Mouse (Mus musculus): ENCODE results near the gene Cpa5. TPM values are rescaled to one million over a fixed set of nuclear protein-coding genes. Genes with fewer than 3 reads are reported as not detected.

Gene Cpa5
- polyA plus RNA-seq, 1 experiment from 2014 or later: not detected

DNA sequence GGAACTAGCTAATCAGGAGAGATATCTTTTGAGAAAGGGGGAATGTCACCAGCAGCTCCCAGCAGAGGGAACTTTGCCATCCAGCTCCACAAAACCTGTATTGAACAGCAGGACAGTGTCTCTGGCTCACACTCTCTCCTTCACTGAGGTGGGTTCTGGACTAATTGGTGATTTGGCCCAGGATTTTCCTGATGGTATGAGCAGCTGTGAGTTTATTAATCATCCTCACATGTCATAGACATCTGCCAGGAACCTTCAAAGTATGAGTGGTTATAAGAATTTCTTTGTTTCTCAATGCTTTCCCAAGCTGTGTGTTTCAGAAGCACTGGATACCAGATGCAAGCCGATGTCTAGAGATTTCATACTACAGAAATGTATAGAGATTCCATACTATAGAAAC, 35.9 kb upstream of the Cpa5 start:
- Histone ChIP-seq H3K27me3 (ENCODE audit: control insufficient read depth, insufficient read depth, low read depth, low read length) (no peaks in the 10 kb centered on the region), H3K4me1 (ENCODE audit: control insufficient read depth, low read depth, low read length) (no peaks in the 10 kb centered on the region), H3K9ac (ENCODE audit: low read depth, low read length) (no peak overlapping the region), H3K36me3 (ENCODE audit: control insufficient read depth, insufficient read depth) (no peaks in the 10 kb centered on the region), H3K4me3 (ENCODE audit: low read depth, low read length) (no peak overlapping the region), H3K9me3 (replicated peaks; ENCODE audit: control insufficient read depth, low read length) (no peaks in the 10 kb centered on the region), H3K4me2 (ENCODE audit: low read depth, low read length) (no peak overlapping the region), H3K27ac (ENCODE audit: low read length) (no peak overlapping the region)
- 64% methylated on average over 1 of the region's 1 CpGs for WGBS (ENCODE audit: insufficient replicate concordance)
- ATAC-seq (ENCODE audit: low read depth): no peak

- H3K36me3 ChIP-seq (ENCODE audit: control insufficient read depth, insufficient read depth): no peaks in the 10 kb centered on the region
- ATAC-seq (ENCODE audit: low read depth): no peak
- WGBS (ENCODE audit: insufficient replicate concordance): 67% methylated on average over 17 of the region's 17 CpGs
Measured at GRCm38 (mm10) chr6:30576477-30577203, 34.2 kb upstream of the Cpa5 start.

GRCm38 (mm10) chr6:30579961-30580840, 30.6 kb upstream of the Cpa5 start:
- Histone ChIP-seq H3K27me3 (ENCODE audit: control insufficient read depth, insufficient read depth, low read depth, low read length) (no peaks in the 10 kb centered on the region), H3K4me2 (ENCODE audit: low read depth, low read length) (no peak overlapping the region), H3K27ac (ENCODE audit: low read length) (no peak overlapping the region), H3K4me3 (ENCODE audit: low read depth, low read length) (no peak overlapping the region), H3K9me3 (replicated peaks; ENCODE audit: control insufficient read depth, low read length) (no peaks in the 10 kb centered on the region), H3K4me1 (ENCODE audit: control insufficient read depth, low read depth, low read length) (no peaks in the 10 kb centered on the region), H3K36me3 (ENCODE audit: control insufficient read depth, insufficient read depth) (no peaks in the 10 kb centered on the region), H3K9ac (ENCODE audit: low read depth, low read length) (no peak overlapping the region)
- 69% methylated on average over 17 of the region's 17 CpGs for WGBS (ENCODE audit: insufficient replicate concordance)
- ATAC-seq (ENCODE audit: low read depth): no peak

More at GRCm38 (mm10) chr6:30576477-30577203, 34.2 kb upstream of the Cpa5 start:
- H3K9me3 ChIP-seq (replicated peaks; ENCODE audit: control insufficient read depth, low read length): no peaks in the 10 kb centered on the region
- no peak overlapping the region for H3K4me3 ChIP-seq (ENCODE audit: low read depth, low read length)
- no peaks in the 10 kb centered on the region for H3K27me3 ChIP-seq (ENCODE audit: control insufficient read depth, insufficient read depth, low read depth, low read length)
- no peaks in the 10 kb centered on the region for H3K4me1 ChIP-seq (ENCODE audit: control insufficient read depth, low read depth, low read length)
- no peak overlapping the region for H3K9ac ChIP-seq (ENCODE audit: low read depth, low read length)
- no peak overlapping the region for H3K4me2 ChIP-seq (ENCODE audit: low read depth, low read length)
- H3K27ac ChIP-seq (ENCODE audit: low read length): no peak overlapping the region

DNA sequence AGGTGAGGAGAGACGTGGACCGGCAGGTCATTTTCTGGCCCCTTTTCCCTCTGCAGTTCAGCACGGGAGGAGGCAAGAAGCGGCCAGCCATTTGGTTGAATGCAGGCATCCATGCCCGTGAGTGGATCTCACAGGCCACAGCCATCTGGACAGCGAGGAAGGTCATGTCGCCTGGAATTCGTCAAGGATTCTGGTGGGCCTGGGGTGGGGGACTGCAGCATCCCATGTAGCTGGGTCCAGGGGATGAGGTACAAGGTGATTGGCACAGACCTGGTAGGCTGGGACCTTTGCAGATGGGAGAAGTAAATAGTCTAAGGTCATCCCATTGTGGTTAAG, 30.0 kb upstream of the Cpa5 start:
- no peak overlapping the region for H3K4me3 ChIP-seq (ENCODE audit: low read depth, low read length)
- H3K36me3 ChIP-seq (ENCODE audit: control insufficient read depth, insufficient read depth): no peaks in the 10 kb centered on the region
- 71% methylated on average over 8 of the region's 8 CpGs for WGBS (ENCODE audit: insufficient replicate concordance)
- no peak overlapping the region for H3K4me2 ChIP-seq (ENCODE audit: low read depth, low read length)
- no peaks in the 10 kb centered on the region for H3K4me1 ChIP-seq (ENCODE audit: control insufficient read depth, low read depth, low read length)
- no peak overlapping the region for H3K9ac ChIP-seq (ENCODE audit: low read depth, low read length)
- no peaks in the 10 kb centered on the region for H3K27me3 ChIP-seq (ENCODE audit: control insufficient read depth, insufficient read depth, low read depth, low read length)
- no peaks in the 10 kb centered on the region for H3K9me3 ChIP-seq (replicated peaks; ENCODE audit: control insufficient read depth, low read length)
- no peak overlapping the region for H3K27ac ChIP-seq (ENCODE audit: low read length)
- no peak for ATAC-seq (ENCODE audit: low read depth)

- no peak for ATAC-seq (ENCODE audit: low read depth)
- 60% methylated on average over 7 of the region's 7 CpGs for WGBS (ENCODE audit: insufficient replicate concordance)
- no peaks in the 10 kb centered on the region for H3K27me3 ChIP-seq (ENCODE audit: control insufficient read depth, insufficient read depth, low read depth, low read length)
- no peak overlapping the region for H3K27ac ChIP-seq (ENCODE audit: low read length)
- no peak overlapping the region for H3K4me3 ChIP-seq (ENCODE audit: low read depth, low read length)
- no peaks in the 10 kb centered on the region for H3K4me1 ChIP-seq (ENCODE audit: control insufficient read depth, low read depth, low read length)
- no peaks in the 10 kb centered on the region for H3K9me3 ChIP-seq (replicated peaks; ENCODE audit: control insufficient read depth, low read length)
- no peaks in the 10 kb centered on the region for H3K36me3 ChIP-seq (ENCODE audit: control insufficient read depth, insufficient read depth)
- no peak overlapping the region for H3K4me2 ChIP-seq (ENCODE audit: low read depth, low read length)
- no peak overlapping the region for H3K9ac ChIP-seq (ENCODE audit: low read depth, low read length)
Measured at GRCm38 (mm10) chr6:30586886-30587442, 23.8 kb upstream of the Cpa5 start.

DNA sequence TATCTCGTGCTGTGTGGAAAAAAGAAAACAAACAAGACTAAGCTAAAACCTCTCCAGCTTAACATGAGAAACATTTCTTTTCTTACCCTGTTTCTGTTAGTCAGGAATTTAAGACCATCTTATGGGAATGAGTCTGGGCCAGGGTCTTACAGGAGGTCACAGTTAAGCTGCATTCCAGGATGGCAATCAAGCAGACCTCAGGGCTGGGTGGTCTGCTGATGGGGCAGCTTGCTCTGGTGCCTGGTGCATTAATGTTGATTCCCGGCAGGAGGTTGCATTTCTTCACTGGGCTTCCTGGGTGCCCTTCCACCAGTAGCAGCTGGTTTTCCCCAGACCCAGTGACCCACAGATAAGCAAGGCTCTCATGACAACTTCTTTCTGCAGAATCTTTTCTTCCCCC, 21.0 kb upstream of the Cpa5 start:
- no peaks in the 10 kb centered on the region for H3K4me1 ChIP-seq (ENCODE audit: control insufficient read depth, low read depth, low read length)
- 30% methylated on average over 2 of the region's 2 CpGs for WGBS (ENCODE audit: insufficient replicate concordance)

DNA sequence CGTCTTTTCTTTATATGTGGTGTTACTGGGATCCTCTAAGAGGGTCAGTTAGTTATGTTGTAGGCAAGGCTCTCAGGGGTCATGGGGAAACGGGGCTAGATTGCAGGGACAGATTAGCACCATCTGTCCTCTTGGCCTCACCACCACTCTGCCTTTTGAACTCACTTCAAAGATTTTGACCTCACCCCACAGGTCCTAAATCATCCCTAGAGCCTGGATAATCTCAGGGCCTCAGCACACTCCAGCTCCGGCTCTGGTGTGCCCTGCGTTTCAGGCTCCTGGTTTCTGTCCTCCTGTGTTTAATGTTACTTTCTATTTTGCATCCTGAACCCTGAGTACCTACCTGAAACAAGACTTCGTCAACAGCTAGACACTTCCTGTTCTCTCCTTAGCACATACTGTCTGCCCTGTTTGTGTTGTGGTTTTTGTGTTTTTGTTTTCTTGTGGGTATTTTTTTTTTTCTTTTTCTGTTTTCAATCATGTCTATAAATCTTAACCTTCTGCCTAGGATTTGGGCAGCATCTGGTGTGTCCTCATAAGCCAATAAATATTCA, 18.9 kb upstream of the Cpa5 start:
- no peak for ATAC-seq (ENCODE audit: low read depth)
- H3K27me3 ChIP-seq (ENCODE audit: control insufficient read depth, insufficient read depth, low read depth, low read length): no peaks in the 10 kb centered on the region
- no peaks in the 10 kb centered on the region for H3K36me3 ChIP-seq (ENCODE audit: control insufficient read depth, insufficient read depth)
- no peak overlapping the region for H3K4me2 ChIP-seq (ENCODE audit: low read depth, low read length)
- H3K9ac ChIP-seq (ENCODE audit: low read depth, low read length): no peak overlapping the region
- no peaks in the 10 kb centered on the region for H3K9me3 ChIP-seq (replicated peaks; ENCODE audit: control insufficient read depth, low read length)
- H3K4me3 ChIP-seq (ENCODE audit: low read depth, low read length): no peak overlapping the region
- no peaks in the 10 kb centered on the region for H3K4me1 ChIP-seq (ENCODE audit: control insufficient read depth, low read depth, low read length)
- H3K27ac ChIP-seq (ENCODE audit: low read length): no peak overlapping the region
- WGBS (ENCODE audit: insufficient replicate concordance): 35% methylated on average over 5 of the region's 5 CpGs

More for the DNA sequence above, 21.0 kb upstream of the Cpa5 start:
- Histone ChIP-seq H3K9me3 (replicated peaks; ENCODE audit: control insufficient read depth, low read length) (no peaks in the 10 kb centered on the region), H3K36me3 (ENCODE audit: control insufficient read depth, insufficient read depth) (no peaks in the 10 kb centered on the region), H3K27me3 (ENCODE audit: control insufficient read depth, insufficient read depth, low read depth, low read length) (no peaks in the 10 kb centered on the region), H3K9ac (ENCODE audit: low read depth, low read length) (no peak overlapping the region), H3K4me2 (ENCODE audit: low read depth, low read length) (no peak overlapping the region), H3K4me3 (ENCODE audit: low read depth, low read length) (no peak overlapping the region), H3K27ac (ENCODE audit: low read length) (no peak overlapping the region)
- ATAC-seq (ENCODE audit: low read depth): no peak

GRCm38 (mm10) chr6:30592417-30592974, 18.3 kb upstream of the Cpa5 start:
- no peaks in the 10 kb centered on the region for H3K36me3 ChIP-seq (ENCODE audit: control insufficient read depth, insufficient read depth)
- 57% methylated on average over 10 of the region's 10 CpGs for WGBS (ENCODE audit: insufficient replicate concordance)
- H3K9me3 ChIP-seq (replicated peaks; ENCODE audit: control insufficient read depth, low read length): no peaks in the 10 kb centered on the region
- H3K4me1 ChIP-seq (ENCODE audit: control insufficient read depth, low read depth, low read length): no peaks in the 10 kb centered on the region
- H3K4me2 ChIP-seq (ENCODE audit: low read depth, low read length): no peak overlapping the region
- no peak overlapping the region for H3K9ac ChIP-seq (ENCODE audit: low read depth, low read length)
- no peak overlapping the region for H3K27ac ChIP-seq (ENCODE audit: low read length)
- H3K4me3 ChIP-seq (ENCODE audit: low read depth, low read length): no peak overlapping the region
- H3K27me3 ChIP-seq (ENCODE audit: control insufficient read depth, insufficient read depth, low read depth, low read length): no peaks in the 10 kb centered on the region
- ATAC-seq (ENCODE audit: low read depth): no peak

Measured in liver, embryonic 16.5 days (tissue).